Mouse (Mus musculus): ENCODE measurements around the gene Ahdc1.

GRCm38 (mm10) chr4:133043798-133044646 lies 33.0 kb downstream of the Ahdc1 start:
- TF ChIP-seq GABPA (IDR thresholded peaks at IDR 0.05; ENCODE audit: low read depth, low read length) (no peak), CHD1 (IDR thresholded peaks at IDR 0.05; ENCODE audit: low read depth, low read length) (no peak), POLR2AphosphoS5 (IDR thresholded peaks at IDR 0.05; ENCODE audit: borderline replicate concordance, low read depth, low read length) (no peak), POLR2A (IDR thresholded peaks at IDR 0.05; ENCODE audit: control insufficient read depth in 1 of 2, insufficient read depth in 1 of 2, low read depth in 1 of 2, low read length in 2 of 2, poor library complexity in 1 of 2) (no peak)

All from MEL (cell line).